Mouse (Mus musculus) bone marrow macrophage, adult 2 months (primary cell): Measurements from ENCODE around the gene Hectd2.

Experiments
- CTCF ChIP-seq: IDR thresholded peaks from 2 replicates; pipeline ENCODE4 v1.5.1; 2012; ENCODE audit warnings: low read depth, mild to moderate bottlenecking, low read length, moderate library complexity
- POLR2A ChIP-seq: IDR thresholded peaks from 2 replicates; pipeline ENCODE4 v1.6.1; 2012; ENCODE audit warnings: mild to moderate bottlenecking, low read depth, low read length, borderline replicate concordance

- TF ChIP-seq POLR2A, result no peak
- no peak for TF ChIP-seq CTCF
Measured at GRCm38 (mm10) chr19:36645308-36645889, 91.0 kb downstream of the Hectd2 start.
